Mouse (Mus musculus) bone marrow, adult 2 months (tissue): ENCODE results near the gene Magi2.

ENCODE experiments used
- CTCF ChIP-seq: fragments of 200-500 bp; IDR thresholded peaks from 2 replicates; pipeline ENCODE4 v1.5.1; 2011; ENCODE audit warnings: low read length, control low read depth; ENCODE audit not compliant: control insufficient read depth, insufficient read depth
- POLR2A ChIP-seq: fragments of 200-500 bp; IDR thresholded peaks from 2 replicates; pipeline ENCODE4 v1.6.1; 2011; ENCODE audit warnings: low read depth, mild to moderate bottlenecking, control low read depth, low read length, borderline replicate concordance; ENCODE audit not compliant: control insufficient read depth

DNA sequence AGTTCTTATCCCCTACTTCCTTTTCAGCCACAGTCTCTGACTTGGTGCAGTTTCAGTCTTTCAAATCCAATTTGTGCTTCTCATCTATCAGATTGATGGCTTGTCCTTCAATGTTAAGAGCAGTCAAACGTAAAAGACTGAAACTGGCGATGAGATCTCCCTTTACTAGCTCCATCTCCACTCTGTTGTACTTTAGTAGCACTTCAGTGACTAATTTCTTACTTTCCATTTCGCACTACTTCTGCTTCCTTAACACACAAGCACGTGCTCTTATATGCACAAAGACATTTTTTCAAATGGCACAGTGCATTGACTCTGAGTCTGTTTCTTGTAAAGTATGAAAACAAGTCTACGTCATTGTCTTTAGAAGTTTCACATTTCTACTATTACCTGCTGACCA lies 439.6 kb downstream of the Magi2 start:
- no peak for TF ChIP-seq POLR2A
- no peak for TF ChIP-seq CTCF
